Mouse (Mus musculus): Measurements from ENCODE around the gene Rad54l2. TPM values are rescaled to one million over a fixed set of nuclear protein-coding genes. Genes with fewer than 3 reads are reported as not detected.

The Rad54l2 gene
- polyA plus RNA-seq, 1 experiment from 2014 or later = 2.5 TPM

DNA sequence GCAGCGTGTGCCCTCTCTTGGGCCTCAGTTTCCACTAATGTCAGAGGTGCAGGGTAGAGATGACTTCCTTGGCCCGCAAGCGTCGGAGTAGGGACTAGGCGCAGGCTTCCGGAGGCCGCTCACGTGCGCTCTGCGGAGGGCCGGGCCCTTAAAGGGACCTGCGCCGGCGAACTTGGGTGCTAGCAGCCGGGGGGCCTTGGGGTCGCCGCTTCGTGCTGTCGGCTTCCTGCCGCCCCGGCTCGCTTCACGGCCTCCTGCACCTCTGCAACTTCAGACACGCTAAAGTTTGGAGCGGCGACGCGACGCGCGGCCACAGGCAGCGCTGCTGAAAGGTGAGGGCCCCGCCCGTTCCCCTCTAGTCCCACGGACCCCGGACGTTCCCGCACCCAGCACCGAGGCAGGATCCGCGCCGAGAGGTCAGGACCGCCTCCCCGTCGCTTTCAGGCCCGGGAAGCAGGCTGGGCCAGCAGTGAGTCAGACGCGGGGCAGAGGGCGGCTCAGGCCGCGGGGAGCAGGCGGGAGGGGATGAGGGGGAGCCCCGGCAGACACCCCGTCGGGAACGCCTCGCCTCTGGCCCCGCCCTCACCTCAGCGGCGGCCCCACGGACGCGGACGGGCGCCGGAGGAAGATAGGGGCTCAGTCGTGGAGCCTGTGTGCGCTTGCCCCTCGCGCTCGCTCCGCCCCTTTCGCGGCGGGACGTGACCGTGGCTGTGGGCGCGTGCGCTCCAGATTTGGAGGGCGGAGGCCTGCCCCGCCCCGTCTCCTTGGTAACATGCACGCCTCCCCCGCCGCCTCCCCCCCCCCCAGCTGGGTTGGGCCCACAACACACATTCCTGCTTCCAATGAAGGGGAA is 103.5 kb downstream of the Rad54l2 start, which contains the start of gene Tex264:
Tex264 (minus strand) TSS at position 679 of the 853 bp plus-strand sequence.
- TF ChIP-seq EP300 (IDR thresholded peaks at IDR 0.05) (no peak), CTCF (IDR thresholded peaks at IDR 0.05) (no peak)
- H3K9ac ChIP-seq (replicated peaks; ENCODE audit: low read depth) = peak within 1 kb of the TSS; percentile 63
- no peaks in the 10 kb centered on the region for H3K27me3 ChIP-seq (replicated peaks; ENCODE audit: insufficient read depth, low read length)
- WGBS = under 1% methylated on average over 46 of the region's 86 CpGs
- H3K36me3 ChIP-seq (ENCODE audit: insufficient read depth, low read length) = 0 out of 2 replicates have a peak, but pooled peaks cover 7% of the 10 kb centered on the region
- H3K27ac ChIP-seq (ENCODE audit: low read length) = peak within 1 kb of the TSS; percentile 83
- H3K4me1 ChIP-seq (ENCODE audit: insufficient read depth, low read depth, low read length) = peaks cover 7% of the 10 kb centered on the region; the same call in 1 of the 2 replicates
- peak within 1 kb of the TSS; percentile 62 for H3K4me3 ChIP-seq (ENCODE audit: low read depth, low read length)
- H3K4me2 ChIP-seq (replicated peaks; ENCODE audit: low read depth, low read length) = peak within 1 kb of the TSS; percentile 96
- no peaks in the 10 kb centered on the region for H3K9me3 ChIP-seq (ENCODE audit: low read length)
- ATAC-seq = peak; percentile 92
- DNase-seq (ENCODE audit: low spot score) = peak; percentile 90

DNA sequence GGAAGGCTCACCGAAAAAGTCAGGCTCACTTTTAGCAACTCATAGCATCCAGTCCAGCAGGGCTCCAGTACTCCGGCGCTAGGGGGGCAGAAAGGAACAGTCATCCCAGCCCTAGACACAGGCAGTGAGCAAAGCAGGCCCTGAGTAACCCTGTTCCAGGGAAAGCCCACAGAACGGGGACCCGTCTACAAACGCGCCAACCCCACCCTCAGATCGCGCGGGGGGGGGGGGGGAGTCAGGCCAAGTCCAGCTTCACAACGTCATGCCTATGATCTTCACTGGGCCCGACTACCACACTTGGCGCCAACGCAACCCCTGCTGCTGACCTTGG is 104.1 kb downstream of the Rad54l2 start:
- H3K27me3 ChIP-seq (replicated peaks; ENCODE audit: insufficient read depth, low read length) = no peaks in the 10 kb centered on the region
- no peak for TF ChIP-seq EP300 (IDR thresholded peaks at IDR 0.05)
- TF ChIP-seq CTCF (IDR thresholded peaks at IDR 0.05) = no peak
- H3K4me1 ChIP-seq (ENCODE audit: insufficient read depth, low read depth, low read length) = peaks cover 7% of the 10 kb centered on the region; the same call in 1 of the 2 replicates
- peak overlapping the region; percentile 62 for H3K4me3 ChIP-seq (ENCODE audit: low read depth, low read length)
- H3K36me3 ChIP-seq (ENCODE audit: insufficient read depth, low read length) = 0 out of 2 replicates have a peak, but pooled peaks cover 7% of the 10 kb centered on the region
- WGBS = 5% methylated on average over 11 of the region's 14 CpGs
- H3K4me2 ChIP-seq (replicated peaks; ENCODE audit: low read depth, low read length) = peak overlapping the region; percentile 96
- H3K27ac ChIP-seq (ENCODE audit: low read length) = peak overlapping the region; percentile 83
- peak overlapping the region; percentile 63 for H3K9ac ChIP-seq (replicated peaks; ENCODE audit: low read depth)
- no peak for DNase-seq (ENCODE audit: low spot score)
- peak; percentile 11; the same call in 1 of the 2 replicates for ATAC-seq
- no peaks in the 10 kb centered on the region for H3K9me3 ChIP-seq (ENCODE audit: low read length)

DNA sequence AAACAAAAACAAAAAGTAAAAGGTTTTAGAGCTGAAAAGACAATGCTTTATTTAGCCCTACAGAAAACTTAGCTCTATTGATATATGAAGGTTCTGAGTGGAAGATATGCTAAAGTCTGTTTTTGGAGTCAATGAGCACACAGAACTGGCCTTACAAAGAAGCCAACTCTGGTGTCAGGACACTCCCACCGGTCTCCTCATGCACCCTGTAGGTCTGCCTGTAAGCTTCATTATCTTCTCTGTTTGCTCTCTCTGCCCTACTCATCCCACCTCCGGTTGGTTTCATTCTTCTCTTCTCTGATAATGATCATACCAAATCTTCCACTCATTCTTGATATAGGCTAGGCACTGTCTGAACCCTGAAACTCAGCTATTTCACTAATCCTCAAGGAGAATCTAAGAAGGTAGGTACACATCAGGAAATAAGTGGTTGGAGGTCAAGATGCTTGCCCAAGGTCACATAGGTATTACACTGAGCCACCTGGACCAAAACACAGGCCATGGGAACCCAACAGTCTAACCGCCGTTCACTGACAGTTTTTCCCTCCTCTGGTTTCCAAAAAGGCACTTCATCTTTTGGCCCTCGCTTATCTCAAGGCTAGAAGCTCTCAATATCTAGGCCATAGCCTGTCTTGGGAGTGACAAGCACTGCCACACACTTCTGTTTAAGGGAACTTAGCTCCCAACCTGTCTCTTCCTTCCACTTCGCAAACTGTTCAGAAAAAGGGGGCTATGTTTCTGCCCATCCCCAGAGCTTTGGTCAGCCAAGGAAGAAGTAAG is 104.7 kb downstream of the Rad54l2 start:
- Histone ChIP-seq H3K4me3 (ENCODE audit: low read depth, low read length) (peak overlapping the region; percentile 62; the same call in 1 of the 2 replicates), H3K27me3 (replicated peaks; ENCODE audit: insufficient read depth, low read length) (no peaks in the 10 kb centered on the region), H3K9me3 (ENCODE audit: low read length) (no peaks in the 10 kb centered on the region), H3K4me1 (ENCODE audit: insufficient read depth, low read depth, low read length) (peaks cover 7% of the 10 kb centered on the region; the same call in 1 of the 2 replicates), H3K9ac (replicated peaks; ENCODE audit: low read depth) (peak overlapping the region; percentile 63), H3K27ac (ENCODE audit: low read length) (no peak overlapping the region), H3K4me2 (replicated peaks; ENCODE audit: low read depth, low read length) (peak overlapping the region; percentile 96), H3K36me3 (ENCODE audit: insufficient read depth, low read length) (peaks cover 9% of the 10 kb centered on the region; the same call in 1 of the 2 replicates)
- DNase-seq (ENCODE audit: low spot score) (no peak), ATAC-seq (no peak)
- TF ChIP-seq EP300 (IDR thresholded peaks at IDR 0.05) (no peak), CTCF (IDR thresholded peaks at IDR 0.05) (no peak)
- WGBS = 68% methylated on average over 6 of the region's 6 CpGs

DNA sequence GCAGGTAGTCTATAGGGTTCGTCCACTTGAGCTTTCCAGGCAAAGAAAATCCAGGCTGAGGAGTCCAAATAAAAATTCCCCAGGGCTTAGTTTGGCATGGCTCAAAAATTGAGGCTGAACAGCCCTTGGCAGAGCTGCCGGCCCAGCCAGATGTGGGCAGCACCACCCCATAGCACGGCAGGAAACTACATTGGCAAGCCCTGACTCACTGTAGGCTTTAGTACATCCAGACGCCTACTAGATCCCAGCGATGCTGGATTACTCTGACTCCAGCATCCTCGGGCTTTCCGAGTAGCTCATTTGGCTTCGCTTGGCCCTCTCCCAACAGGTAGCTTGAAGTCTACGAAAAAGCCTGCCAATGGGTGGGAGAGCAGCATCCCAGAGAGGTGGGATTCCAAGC is 108.0 kb downstream of the Rad54l2 start:
- Histone ChIP-seq H3K27me3 (replicated peaks; ENCODE audit: insufficient read depth, low read length) (no peaks in the 10 kb centered on the region), H3K36me3 (ENCODE audit: insufficient read depth, low read length) (peaks cover 14% of the 10 kb centered on the region; the same call in 1 of the 2 replicates), H3K4me2 (replicated peaks; ENCODE audit: low read depth, low read length) (no peak overlapping the region), H3K4me1 (ENCODE audit: insufficient read depth, low read depth, low read length) (peaks cover 4% of the 10 kb centered on the region; the same call in 1 of the 2 replicates), H3K27ac (ENCODE audit: low read length) (no peak overlapping the region), H3K4me3 (ENCODE audit: low read depth, low read length) (no peak overlapping the region), H3K9ac (replicated peaks; ENCODE audit: low read depth) (no peak overlapping the region), H3K9me3 (ENCODE audit: low read length) (no peaks in the 10 kb centered on the region)
- WGBS = 89% methylated on average over 9 of the region's 9 CpGs
- TF ChIP-seq CTCF (IDR thresholded peaks at IDR 0.05) = no peak
- ATAC-seq (no peak), DNase-seq (ENCODE audit: low spot score) (no peak)

DNA sequence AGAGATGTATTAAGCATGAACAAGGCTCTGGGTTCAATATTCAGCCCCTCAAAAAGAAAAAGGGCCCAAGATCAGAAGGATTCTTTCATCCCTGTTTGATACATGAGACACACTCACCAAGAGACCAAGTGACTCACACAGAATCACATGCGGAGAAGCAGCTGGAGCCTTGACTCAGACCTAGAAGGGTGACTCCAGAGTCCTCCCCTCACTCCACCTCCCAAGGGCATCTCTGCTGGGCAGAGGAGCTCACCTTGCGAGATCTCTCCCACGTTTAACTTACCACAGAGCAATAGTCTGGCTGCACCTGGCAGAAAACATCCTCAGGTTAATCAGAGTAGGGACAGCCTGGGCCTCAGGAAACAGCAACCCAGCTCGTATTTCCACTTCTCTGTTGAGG is 110.8 kb downstream of the Rad54l2 start:
- H3K36me3 ChIP-seq (ENCODE audit: insufficient read depth, low read length) = peaks cover 18% of the 10 kb centered on the region; the same call in 1 of the 2 replicates
- H3K4me1 ChIP-seq (ENCODE audit: insufficient read depth, low read depth, low read length) = no peaks in the 10 kb centered on the region
- TF ChIP-seq EP300 (IDR thresholded peaks at IDR 0.05) (no peak), CTCF (IDR thresholded peaks at IDR 0.05) (no peak)
- H3K4me2 ChIP-seq (replicated peaks; ENCODE audit: low read depth, low read length) = no peak overlapping the region
- H3K27ac ChIP-seq (ENCODE audit: low read length) = no peak overlapping the region
- 80% methylated on average over 4 of the region's 4 CpGs for WGBS
- no peak overlapping the region for H3K4me3 ChIP-seq (ENCODE audit: low read depth, low read length)
- no peak overlapping the region for H3K9ac ChIP-seq (replicated peaks; ENCODE audit: low read depth)
- H3K27me3 ChIP-seq (replicated peaks; ENCODE audit: insufficient read depth, low read length) = no peaks in the 10 kb centered on the region
- ATAC-seq (no peak), DNase-seq (ENCODE audit: low spot score) (no peak)
- no peaks in the 10 kb centered on the region for H3K9me3 ChIP-seq (ENCODE audit: low read length)

DNA sequence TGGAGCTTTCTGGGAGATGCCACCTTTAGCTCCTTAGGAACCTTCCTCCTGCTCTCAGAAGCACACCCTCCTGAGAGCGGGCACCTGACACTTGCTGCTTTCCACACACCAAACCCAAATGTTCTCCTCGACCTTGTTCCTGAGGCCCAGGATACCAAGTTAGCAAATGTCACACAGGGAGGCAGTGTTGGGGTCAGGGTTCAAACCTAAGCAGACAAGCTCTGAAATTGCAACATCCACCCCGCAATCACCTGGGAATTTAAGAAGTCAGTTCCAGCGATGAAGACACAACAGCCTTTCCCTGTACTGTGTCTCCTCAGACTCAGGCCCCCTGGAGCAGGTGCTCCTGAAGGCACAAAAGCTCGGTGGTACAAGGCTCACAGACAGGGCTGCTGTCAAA is 111.3 kb downstream of the Rad54l2 start:
- ATAC-seq (no peak), DNase-seq (ENCODE audit: low spot score) (no peak)
- Histone ChIP-seq H3K36me3 (ENCODE audit: insufficient read depth, low read length) (peaks cover 22% of the 10 kb centered on the region; the same call in 1 of the 2 replicates), H3K9ac (replicated peaks; ENCODE audit: low read depth) (no peak overlapping the region), H3K4me2 (replicated peaks; ENCODE audit: low read depth, low read length) (no peak overlapping the region), H3K9me3 (ENCODE audit: low read length) (no peaks in the 10 kb centered on the region), H3K27me3 (replicated peaks; ENCODE audit: insufficient read depth, low read length) (no peaks in the 10 kb centered on the region), H3K27ac (ENCODE audit: low read length) (no peak overlapping the region), H3K4me1 (ENCODE audit: insufficient read depth, low read depth, low read length) (no peaks in the 10 kb centered on the region), H3K4me3 (ENCODE audit: low read depth, low read length) (no peak overlapping the region)
- WGBS = 81% methylated on average over 5 of the region's 5 CpGs
- TF ChIP-seq CTCF (IDR thresholded peaks at IDR 0.05) = no peak
- TF ChIP-seq EP300 (IDR thresholded peaks at IDR 0.05) = no peak

Measured in lung, postnatal 0 days (tissue).